Mouse (Mus musculus) stomach, postnatal 0 days (tissue): ENCODE data around the gene Angptl1.

Experiments used
- CTCF ChIP-seq: IDR thresholded peaks from 2 replicates; pipeline ENCODE4 v1.5.1; 2016; ENCODE audit warnings: antibody characterized with exemption, low read depth, mild to moderate bottlenecking, moderate library complexity
- EP300 ChIP-seq: optimal IDR thresholded peaks from 2 replicates; pipeline ENCODE3; 2016; ENCODE audit warnings: antibody characterized with exemption

DNA sequence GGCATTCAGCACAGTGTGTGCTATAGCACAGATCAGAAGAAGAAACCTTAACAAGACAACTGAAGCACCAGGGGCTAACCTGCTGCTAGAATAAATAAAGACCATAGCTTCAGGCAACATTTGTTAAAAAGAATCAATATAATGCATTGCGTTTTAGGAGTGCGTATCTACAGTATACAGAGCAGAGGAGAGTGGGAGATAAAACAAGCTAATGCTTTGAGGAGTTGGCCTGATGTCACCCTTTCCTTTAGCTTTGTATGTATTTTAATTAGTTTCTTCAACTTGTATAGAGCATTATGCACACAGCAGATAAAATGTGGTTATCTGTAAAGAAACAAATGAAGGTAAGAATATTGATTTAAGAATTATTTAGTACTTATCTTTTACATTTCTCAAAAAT lies 18.3 kb downstream of the Angptl1 start:
- no peak for TF ChIP-seq CTCF
- no peak for TF ChIP-seq EP300
